Mouse (Mus musculus) liver, postnatal 0 days (tissue): ENCODE measurements at regions not wholly inside any gene's neighbourhood (a gene's known extent, or its start where the extent isn't known, plus 50 kb on each side); places are given as distances from the start of the nearest gene placed in this dataset.

Experiments
- CTCF ChIP-seq: sonication (generic); IDR thresholded peaks from 2 replicates; pipeline ENCODE4 v1.5.1; 2016; ENCODE audit warnings: antibody characterized with exemption, low read depth
- EP300 ChIP-seq: IDR thresholded peaks from 2 replicates; pipeline ENCODE4 v1.6.1; 2016; ENCODE audit warnings: antibody characterized with exemption, low read depth, mild to moderate bottlenecking

DNA sequence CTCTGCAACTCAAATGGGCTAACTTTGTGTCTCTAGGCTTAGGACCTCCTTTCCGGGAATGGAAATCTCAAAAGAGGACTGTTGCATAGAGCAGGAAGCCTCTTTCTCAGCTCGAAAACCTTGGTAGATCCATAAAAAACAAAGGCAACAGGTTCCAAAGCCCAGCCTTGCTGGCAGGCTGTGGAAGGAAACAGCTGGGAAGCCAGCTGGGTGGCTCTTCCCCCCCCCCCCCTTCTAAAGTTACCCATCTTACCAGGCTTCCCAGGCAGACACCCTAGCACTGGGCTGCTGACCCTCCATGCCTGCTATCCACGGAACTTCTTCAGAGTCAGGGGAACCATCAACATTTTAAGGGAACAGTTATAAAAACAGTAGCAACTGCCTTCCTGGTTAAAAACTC, 172.7 kb upstream of the Lpp start:
- TF ChIP-seq CTCF, result no peak
- no peak for TF ChIP-seq EP300
